Mouse (Mus musculus) testis, adult 2 months (tissue): ENCODE data around the gene Emg1.

Experiments used
- CTCF ChIP-seq: fragments of 200-500 bp; IDR thresholded peaks from 2 replicates; pipeline ENCODE4 v1.5.1; 2012; ENCODE audit warnings: low read depth, mild to moderate bottlenecking, inconsistent platforms, low read length, moderate library complexity; ENCODE audit not compliant: control insufficient read depth, insufficient read depth, insufficient replicate concordance
- POLR2A ChIP-seq: fragments of 200-500 bp; IDR thresholded peaks from 2 replicates; pipeline ENCODE4 v1.6.1; 2012; ENCODE audit warnings: low read depth, mild to moderate bottlenecking, inconsistent platforms, low read length, moderate library complexity; ENCODE audit not compliant: control insufficient read depth

- TF ChIP-seq CTCF (no peak), POLR2A (no peak)
Measured at GRCm38 (mm10) chr6:124719354-124719978, 7.5 kb upstream of the Emg1 start.
